Mouse (Mus musculus) ES-Bruce4 (cell line): ENCODE measurements around the gene Pus7l.

Experiments used
- CTCF ChIP-seq: IDR thresholded peaks from one replicate; pipeline ENCODE4 v1.8.1; 2011; ENCODE audit warnings: low read depth, low read length
- EP300 ChIP-seq: IDR thresholded peaks from 2 replicates; pipeline ENCODE4 v1.6.1; 2011; ENCODE audit warnings: low read depth, low read length; ENCODE audit not compliant: insufficient read depth
- POLR2A ChIP-seq: IDR thresholded peaks from one replicate; pipeline ENCODE4 v1.8.1; 2011; ENCODE audit warnings: low read length; ENCODE audit not compliant: insufficient read depth

DNA sequence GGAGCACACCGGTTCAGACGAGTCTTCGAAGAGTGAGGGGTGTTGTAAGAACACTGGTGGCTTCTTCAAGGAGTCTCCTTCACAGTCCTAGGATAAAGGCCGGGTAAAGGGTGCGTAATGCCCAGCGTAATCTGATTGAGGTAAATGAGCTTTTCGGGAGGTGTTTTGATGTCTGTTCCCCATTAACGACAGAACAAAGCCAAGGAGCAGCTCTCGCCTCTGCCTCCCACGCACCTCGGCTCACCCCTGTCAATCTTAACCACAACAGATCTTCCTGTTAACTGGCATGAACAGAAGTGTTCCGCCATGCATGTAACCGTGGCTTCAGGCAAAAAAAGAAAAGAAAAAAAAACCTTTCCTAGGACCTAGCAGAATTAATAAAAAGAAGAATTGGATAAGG is 64.6 kb downstream of the Pus7l start:
- TF ChIP-seq POLR2A = no peak
- no peak for TF ChIP-seq CTCF
- TF ChIP-seq EP300 = no peak
